Mouse (Mus musculus) urinary bladder, adult 2 months (tissue): ENCODE data around the gene Nip7. TPM values are rescaled to one million over a fixed set of nuclear protein-coding genes. Genes with fewer than 3 reads are reported as not detected.
"Not testable (repeated sequence)": the region's sequence is repeated elsewhere in the genome, so short reads cannot be mapped to it uniquely, and the experiment has no call there.

Experiments used
- DNase-seq: peaks from one replicate; pipeline ENCODE4 v3.0.0; 2022; ENCODE audit warnings: low spot score
- polyA plus RNA-seq: library from polyadenylated mRNA; depleted of rRNA; stranded (reverse); fragments of >200 nt; gene quantifications from 2 replicates; pipeline ENCODE4 v1.2.3, GENCODE M21; 2012; rRNA removed

Nip7 gene
- polyA plus RNA-seq, 1 experiment = 40.5 TPM

DNA sequence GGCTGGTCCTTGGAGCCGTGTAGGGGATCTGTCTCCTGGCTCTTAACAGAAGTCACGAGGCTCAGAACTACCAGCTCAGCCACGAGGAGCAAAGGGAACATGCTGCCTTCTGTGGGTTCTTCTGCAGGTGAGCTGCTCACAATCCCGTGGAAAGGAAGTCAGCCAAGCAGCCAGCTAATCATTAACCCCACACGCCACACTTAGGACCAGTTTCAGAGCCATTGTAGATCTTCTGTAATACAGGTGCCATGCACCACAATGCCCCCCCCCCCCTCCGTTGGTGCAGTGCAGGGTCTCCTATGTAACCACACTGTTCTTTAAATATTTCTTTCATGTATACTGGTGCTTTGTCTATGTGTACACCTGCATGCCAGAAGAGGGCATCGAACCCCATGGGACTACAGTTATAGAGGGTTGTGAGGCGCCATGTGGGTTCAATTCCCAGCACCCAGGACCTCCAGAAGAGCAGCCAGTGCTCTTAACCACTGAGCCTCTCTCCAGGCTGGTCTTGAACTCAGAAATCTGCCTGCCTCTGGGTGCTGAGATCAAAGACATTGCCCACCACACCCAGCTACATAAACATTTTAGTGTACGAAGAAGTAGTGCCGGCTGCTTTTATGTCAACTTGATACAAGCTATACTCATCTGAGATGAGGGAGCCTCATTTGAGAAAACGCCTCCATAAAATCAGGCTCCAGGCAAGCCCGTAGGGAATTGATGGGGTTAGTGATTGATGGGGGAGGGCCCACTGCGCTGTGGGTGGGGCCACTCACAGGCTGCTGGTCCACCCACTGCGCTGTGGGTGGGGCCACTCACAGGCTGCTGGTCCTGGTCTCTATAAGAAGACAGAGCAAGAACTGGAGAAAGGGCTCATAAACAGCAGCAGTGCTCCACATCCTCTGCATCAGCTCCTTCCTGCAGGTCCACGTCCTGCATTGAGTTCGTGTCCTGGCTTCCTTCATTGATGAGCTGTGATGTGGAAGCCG lies 9.1 kb downstream of the Nip7 start, which contains the start of gene Tmed6:
Gene Tmed6, minus strand, starts transcription at position 134 of the 986 bp plus-strand sequence.
- DNase-seq = no peak

DNA sequence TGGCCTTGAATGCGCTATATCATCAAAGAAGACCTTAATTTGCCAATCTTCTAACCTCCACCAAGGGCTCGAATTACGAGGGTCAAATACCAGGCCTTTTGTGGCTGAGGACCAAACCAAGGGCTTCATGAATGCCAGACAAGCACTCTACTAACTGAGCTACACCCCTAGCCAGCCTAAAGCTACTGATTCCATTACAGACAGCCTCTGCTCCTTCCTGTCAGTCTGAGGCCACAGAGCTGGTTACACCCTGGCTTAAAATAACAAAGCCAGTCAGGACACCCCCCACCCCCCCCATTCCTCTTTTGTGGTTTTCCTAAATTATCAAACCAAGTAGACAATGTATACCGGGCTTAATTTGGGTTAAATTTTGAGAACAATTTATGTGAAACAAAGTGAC lies 17.0 kb downstream of the Nip7 start:
- no peak for DNase-seq

DNA sequence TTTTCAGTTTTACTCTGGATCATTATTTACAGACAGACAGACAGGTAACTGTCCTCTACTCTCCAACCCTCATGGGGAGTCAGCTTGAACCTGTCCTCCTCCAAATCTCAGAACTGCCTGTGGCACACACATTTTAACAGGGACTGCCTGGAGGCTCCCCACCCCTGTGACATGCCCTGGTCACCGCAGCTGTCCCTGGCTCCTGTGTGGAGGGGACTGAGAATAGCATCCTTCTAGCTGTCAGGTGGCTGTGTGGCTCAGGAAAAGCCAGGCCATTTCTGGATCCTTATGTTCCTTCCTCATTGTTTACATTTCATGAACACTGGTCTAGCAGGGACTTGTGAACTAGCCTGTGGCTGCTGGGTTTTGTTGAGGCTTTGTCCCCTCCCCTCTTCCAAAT lies 17.5 kb downstream of the Nip7 start:
- DNase-seq = no peak

DNA sequence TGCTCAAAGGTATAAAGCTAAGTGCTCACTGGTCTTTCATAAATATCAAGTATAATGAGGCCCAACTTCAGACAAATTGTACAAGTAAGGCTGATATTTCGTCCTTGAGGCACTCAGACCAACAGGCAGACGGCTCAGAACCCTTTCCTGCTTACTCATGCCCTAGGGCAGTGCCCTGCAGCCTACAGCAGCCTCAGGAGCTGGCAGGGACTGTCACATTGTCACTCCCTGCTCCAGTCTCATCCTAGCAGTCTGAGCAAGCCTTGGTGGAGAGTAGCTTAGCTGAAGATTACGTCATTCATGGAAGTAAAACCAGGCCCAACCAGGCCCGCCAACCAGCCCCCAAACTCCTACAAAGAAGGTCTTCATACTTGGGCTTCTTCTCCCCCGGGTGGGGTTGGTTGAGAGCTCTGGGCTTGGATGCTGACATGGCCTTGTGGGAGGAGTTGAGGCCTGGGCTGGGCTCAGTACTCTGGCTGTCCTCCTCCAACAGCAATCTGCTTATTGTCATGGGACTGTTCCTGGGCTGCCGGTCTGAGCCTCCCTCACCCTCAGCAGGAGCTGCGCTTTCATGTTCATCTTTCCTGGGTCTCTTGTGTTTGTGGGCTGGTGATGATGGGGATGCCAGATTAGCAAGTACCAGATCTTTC lies 19.7 kb downstream of the Nip7 start:
- DNase-seq = no peak

DNA sequence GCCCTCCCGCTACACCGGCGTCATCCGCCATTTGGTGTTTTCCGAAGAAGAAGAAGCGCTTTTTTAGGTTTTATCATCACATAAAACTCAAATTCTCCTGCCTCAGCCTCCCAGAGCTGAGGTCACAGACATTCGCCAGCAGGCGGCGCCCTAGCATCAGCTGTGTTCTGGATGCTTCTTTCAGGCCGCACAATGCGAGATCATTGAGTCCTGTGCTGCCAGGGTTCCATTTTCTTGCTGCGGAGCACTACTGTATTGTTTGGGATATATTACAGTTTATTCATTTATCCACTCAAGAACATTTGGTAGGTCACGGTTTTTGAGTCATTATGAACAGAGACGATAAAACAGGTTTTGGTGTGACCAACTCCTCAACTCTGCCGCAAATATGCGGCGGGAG lies 28.7 kb downstream of the Nip7 start:
- no peak for DNase-seq

DNA sequence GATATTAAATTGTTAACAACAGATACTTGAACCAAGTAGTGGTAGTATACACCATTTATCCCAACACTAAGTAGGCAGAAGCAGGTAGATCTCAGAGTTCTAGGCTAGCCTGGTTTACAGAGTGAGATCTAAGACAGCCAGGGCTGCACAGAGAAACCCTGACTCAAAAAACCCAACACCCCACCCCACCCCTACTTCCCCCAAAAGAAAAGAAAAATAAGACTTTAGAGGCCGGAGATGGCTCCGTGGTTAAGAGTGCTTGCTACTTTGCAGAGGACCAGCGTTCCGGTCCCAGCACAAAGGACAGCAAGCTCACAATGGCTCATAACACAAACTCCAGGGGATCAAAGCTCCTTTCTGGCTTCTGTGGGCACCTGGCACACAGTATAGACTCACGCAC lies 29.3 kb downstream of the Nip7 start:
- no peak for DNase-seq

DNA sequence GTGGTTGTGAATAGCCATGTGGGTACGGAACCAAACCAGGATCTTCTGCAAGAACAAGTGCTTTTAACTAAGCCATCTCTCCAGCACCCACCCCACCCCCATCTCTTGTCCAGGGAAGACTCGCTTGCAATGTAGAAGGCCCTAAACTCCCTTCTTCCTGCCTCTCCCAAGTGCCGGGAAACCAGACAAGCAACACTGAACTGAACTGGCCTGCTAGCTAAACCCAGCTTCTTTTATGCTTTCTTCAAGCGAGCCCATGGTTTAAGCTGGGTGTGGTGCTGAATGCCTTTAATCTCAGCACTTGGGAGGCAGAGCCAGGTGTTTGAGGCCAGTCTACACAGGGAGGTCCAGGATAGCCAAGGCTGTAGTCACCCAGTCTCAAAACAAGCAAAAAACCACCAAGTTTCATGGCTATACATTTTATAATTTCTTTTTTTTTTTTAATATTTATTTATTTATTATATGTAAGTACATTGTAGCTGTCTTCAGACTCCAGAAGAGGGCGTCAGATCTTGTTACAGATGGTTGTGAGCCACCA lies 31.9 kb downstream of the Nip7 start:
- DNase-seq = no peak

DNA sequence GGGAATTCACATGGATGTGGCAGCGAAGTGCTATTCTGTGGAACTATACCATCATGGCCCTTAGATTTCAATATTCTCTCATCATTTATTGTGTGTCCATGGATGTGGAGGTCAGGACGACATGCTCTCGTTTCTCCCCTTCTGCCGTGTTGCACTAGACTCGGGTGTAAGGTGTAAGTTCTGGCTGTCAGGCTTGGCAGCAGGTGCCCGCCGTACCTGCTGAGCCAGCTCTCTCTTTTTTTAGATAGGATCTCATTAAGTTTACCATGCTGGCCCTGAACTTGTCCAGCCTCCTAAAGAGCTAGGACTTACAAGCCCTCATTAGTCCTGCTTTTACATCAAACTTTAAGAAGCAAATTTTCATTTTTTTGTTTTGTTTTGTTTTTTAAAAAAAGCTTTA lies 33.9 kb downstream of the Nip7 start:
- DNase-seq = no peak

DNA sequence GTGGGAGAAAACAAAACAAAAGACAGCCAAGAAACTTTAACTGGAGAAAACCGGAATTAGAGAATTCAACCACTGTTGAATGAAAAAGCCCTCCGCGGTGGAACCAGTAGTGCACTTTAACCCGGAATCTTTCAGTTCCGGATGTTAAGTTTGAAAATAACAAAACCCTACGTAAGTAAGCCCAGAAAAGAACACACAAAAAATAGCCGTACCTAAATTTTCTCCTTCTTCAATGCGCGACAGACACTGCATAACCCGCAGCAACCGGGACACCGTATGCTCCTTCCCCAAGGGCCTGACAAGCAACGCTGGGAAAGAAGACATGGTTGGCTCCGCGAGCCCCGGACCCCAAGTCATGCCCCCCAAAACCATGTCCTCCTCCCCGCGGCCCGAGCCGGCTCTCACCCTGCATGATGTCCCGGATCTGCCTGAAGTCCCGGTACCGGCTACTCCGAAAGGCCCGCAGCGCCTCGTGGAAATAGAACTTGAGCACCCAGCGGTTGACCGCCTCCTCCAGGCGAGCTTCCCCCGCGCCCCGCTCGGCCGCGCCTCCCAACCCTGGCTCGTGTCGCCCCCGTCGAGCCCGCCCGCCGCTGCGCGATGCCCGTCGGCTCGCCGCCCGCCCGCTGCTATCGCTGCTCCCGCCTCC lies 39.2 kb downstream of the Nip7 start:
- DNase-seq = no peak

DNA sequence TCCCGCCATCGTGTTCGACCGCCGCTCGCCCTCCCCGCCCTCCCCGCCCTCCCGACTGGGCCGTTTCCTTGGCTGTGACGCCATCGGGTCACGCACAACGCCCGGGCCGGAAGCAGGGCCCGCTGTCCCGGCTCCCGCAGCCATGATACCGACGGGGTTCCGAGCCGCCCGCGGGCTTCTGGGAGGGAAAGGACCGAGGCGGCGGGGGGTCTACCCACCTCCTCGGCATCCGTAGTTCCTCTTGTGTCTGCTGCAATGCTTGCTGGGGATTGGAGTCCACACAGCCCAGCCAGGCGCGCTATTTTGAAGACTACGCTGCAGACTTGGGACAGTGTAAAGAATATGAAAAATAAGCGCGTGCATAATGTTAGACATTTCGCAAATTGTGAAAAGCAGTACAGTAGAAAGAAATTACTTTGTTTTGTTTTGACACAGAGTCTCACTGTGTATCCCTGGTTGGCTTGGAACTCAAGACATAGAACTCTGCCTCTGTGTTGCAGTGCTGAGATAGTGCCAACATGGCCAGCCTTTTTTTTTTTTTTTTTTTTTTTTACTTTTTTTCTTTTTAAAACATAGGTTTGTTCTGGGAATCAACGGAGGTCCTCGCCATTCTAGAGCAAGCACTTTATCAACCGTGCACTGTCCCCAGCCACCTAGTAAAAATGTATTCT lies 39.8 kb downstream of the Nip7 start, which contains the start of gene Terf2:
Gene Terf2, minus strand, starts transcription at position 182 of the 671 bp plus-strand sequence.
- peak; percentile 86 for DNase-seq

DNA sequence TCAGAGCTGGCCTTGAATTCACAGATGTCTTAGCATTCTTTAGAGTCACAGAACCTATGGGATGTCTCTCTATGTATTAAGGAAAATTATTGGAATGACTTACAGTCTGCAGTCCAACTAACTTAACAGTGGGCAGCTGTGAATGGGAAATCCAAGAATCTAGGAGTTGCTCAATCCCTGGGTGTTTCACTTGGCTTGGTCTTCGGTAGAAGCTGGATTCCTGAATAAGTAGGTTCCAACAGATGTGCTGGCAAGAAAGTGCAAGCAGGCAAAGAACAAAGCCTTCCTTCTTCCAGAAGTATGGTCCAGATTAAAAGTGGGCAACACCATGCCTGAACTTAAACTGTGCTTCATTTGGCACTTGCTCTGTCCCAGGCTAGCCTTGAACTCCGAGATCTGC lies 44.0 kb downstream of the Nip7 start:
- no peak for DNase-seq

DNA sequence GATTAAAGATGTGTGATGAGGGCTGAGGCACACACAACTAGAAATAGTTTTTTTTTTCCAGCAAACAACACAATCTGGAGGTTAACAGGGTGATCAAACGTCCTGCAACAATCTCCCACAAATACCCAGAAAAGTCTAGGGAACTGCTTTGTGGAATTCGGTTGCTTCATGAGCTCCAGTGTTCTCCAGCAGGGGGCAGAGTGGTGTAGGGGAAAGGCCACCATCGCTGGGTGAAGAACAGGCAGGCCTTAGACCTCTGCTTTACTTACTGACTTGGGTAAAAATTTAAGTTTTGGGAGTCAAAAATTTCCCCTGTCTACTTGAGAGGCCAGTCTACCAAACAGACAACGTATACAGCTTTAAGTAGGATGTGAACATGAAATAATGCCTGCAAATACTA lies 47.9 kb downstream of the Nip7 start:
- DNase-seq = peak; percentile 47

DNA sequence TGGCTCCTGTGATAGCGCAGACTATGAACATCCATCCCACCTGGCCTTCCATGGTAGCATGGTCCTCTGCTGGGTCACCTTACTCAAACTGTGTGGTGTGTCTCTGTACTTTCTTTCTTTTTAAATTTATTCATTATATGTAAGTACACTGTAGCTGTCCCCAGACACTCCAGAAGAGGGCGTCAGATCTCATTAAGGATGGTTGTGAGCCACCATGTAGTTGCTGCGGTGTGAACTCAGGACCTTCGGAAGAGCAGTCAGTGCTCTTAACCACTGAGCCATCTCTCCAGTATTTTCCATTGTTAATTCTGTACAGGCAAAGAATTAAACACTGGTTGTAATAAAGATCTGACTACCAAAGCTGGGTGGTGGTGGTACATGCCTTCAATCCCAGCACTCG lies 51.4 kb downstream of the Nip7 start:
- not testable (repeated sequence) for DNase-seq

DNA sequence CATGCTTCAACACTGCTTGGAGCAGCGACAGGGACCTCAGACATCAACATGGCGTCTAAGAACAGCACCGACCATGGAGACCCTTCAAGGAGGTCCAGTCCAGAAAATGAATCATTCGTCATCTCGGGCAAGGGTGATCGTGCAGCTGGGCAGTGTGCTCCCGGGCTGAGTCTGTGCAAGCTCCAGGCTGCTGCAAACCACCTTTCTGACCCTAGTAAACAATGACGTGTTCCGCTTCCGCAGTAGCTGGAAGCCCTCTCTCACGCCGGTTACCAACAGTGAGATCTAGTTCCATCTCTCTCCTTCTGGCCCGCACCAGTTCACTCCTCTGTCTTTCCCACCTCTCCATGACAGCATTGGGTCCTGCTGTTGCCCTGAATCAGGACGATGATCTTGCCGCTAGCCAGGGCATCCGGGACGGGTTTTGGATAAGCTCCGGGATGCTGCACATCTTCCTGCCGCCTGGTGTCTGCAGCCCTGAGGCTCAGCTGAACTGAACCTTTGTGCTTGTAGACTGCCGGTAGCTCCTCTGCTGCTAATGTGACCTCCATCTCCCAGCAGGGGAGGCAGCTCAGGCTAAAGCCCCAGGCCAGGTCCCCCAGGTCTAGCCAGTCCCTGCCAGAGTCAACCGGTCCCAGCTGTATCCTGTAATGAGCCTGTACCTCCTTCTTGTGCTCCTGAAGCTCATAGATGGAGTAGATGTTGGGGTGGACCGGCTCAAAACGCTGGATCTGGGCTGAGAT lies 52.5 kb downstream of the Nip7 start:
- no peak for DNase-seq

DNA sequence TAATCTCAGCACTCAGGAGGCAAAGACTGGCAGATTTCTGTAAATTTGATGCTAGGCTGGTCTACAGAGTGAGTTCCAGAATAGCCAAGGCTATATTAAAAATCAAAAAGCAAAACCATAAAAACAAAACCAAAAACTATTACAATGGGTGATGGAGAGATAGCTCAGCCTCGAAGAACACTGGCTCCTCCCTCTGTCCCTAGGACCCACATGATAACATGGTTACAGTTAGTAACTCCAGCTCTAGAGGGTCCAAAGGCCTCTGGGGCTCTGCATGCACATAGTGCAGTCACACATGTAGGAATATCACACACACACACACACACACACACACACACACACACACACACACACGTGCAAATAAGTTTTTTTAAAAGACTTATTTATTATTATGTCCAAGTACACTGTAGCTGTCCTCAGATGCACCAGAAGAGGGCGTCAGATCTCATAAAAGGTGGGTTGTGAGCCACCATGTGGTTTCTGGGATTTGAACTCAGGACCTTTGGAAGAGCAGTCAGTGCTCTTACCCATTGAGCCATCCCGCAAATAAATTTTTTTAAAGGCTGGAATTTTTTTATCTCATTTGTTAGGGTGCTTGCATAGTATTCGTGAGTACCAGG lies 53.2 kb downstream of the Nip7 start:
- no peak for DNase-seq

Other genes with a start within 250 kb of the Nip7 start
- gene Has3, start 186.6 kb upstream of the Nip7 start, polyA plus RNA-seq = 3.1 TPM in 2 replicates
- gene Utp4, start 163.2 kb upstream of the Nip7 start, polyA plus RNA-seq = 24.7 and 30.2 TPM in 2 replicates
- 26.8 and 28.9 TPM in 2 replicates for gene Sntb2, start 121.1 kb upstream of the Nip7 start, polyA plus RNA-seq
- 45.1 and 46.6 TPM in 2 replicates for gene Vps4a, start 25.7 kb upstream of the Nip7 start, polyA plus RNA-seq
- 28.6 and 29.1 TPM in 2 replicates for gene Pdf, start 8.3 kb upstream of the Nip7 start, polyA plus RNA-seq
- 30.6 and 37.2 TPM in 2 replicates for gene Cog8, start 188 bp upstream of the Nip7 start, polyA plus RNA-seq
- not detected in 2 replicates for gene Tmed6, start 8.8 kb downstream of the Nip7 start, polyA plus RNA-seq
- 18.5 and 22.1 TPM in 2 replicates for gene Terf2, start 39.7 kb downstream of the Nip7 start, polyA plus RNA-seq
- 136 and 138 TPM in 2 replicates for gene Cyb5b, start 93.8 kb downstream of the Nip7 start, polyA plus RNA-seq
- 57.2 and 60.8 TPM in 2 replicates for gene Nfat5, start 236.6 kb downstream of the Nip7 start, polyA plus RNA-seq